Mouse (Mus musculus) midbrain, embryonic 14.5 days (tissue): ENCODE data around the gene Eed. TPM values are rescaled to one million over a fixed set of nuclear protein-coding genes. Genes with fewer than 3 reads are reported as not detected.
A peak's percentile ranks its signal among the peaks of the same experiment; 100 is the strongest.

Source experiments
- ATAC-seq: fragments of 200-750 bp; cut with Nextera tagmentation; 2 replicates; pipeline ENCODE4 v1.8.0; 2017; ENCODE audit warnings: moderate number of reproducible peaks, moderate library complexity; ENCODE audit not compliant: low FRiP score, low TSS enrichment
- DNase-seq: peaks from one replicate; pipeline ENCODE4 v3.0.0-alpha.2; 2015
- H3K27ac ChIP-seq: fragments of 300-500 bp; sonication (generic); replicated peaks from 2 replicates; pipeline ENCODE4 v1.5.1; 2014; ENCODE audit warnings: mild to moderate bottlenecking, low read depth, low read length, moderate library complexity
- H3K27me3 ChIP-seq: fragments of 300-500 bp; sonication (generic); 2 replicates; pipeline ENCODE4 v1.6.1; 2014; ENCODE audit warnings: low read length, control low read depth, mixed read lengths; ENCODE audit not compliant: control insufficient read depth, insufficient read depth
- H3K36me3 ChIP-seq: fragments of 300-500 bp; sonication (generic); 2 replicates; pipeline ENCODE4 v1.6.1; 2014; ENCODE audit warnings: low read length, control low read depth; ENCODE audit not compliant: control insufficient read depth, insufficient read depth
- H3K4me1 ChIP-seq: fragments of 300-500 bp; sonication (generic); 2 replicates; pipeline ENCODE4 v1.6.1; 2014; ENCODE audit warnings: mild to moderate bottlenecking, antibody characterized with exemption, low read length, control low read depth; ENCODE audit not compliant: control insufficient read depth, insufficient read depth
- H3K4me2 ChIP-seq: fragments of 300-500 bp; sonication (generic); 2 replicates; pipeline ENCODE4 v1.6.1; 2014; ENCODE audit warnings: mild to moderate bottlenecking, low read length, moderate library complexity
- H3K4me3 ChIP-seq: fragments of 300-500 bp; sonication (generic); replicated peaks from 2 replicates; pipeline ENCODE4 v1.5.1; 2014; ENCODE audit warnings: low read depth, low read length
- H3K9ac ChIP-seq: fragments of 300-500 bp; sonication (generic); replicated peaks from 2 replicates; pipeline ENCODE4 v1.6.1; 2014; ENCODE audit warnings: mild to moderate bottlenecking, low read length, moderate library complexity
- H3K9me3 ChIP-seq: fragments of 300-500 bp; sonication (generic); 2 replicates; pipeline ENCODE4 v1.6.1; 2016; ENCODE audit warnings: low read length, control low read depth, mixed read lengths; ENCODE audit not compliant: control insufficient read depth
- WGBS: fragments of 180-500 bp; shearing (Covaris S2); extraction: QIAGEN DNeasy Blood & Tissue Kit; methylation state at CpG from one replicate; pipeline ENCODE4 v1.1.7; 2014; 5-methylcytosine and 5-hydroxymethylcytosine counted together
- polyA plus RNA-seq: library from polyadenylated mRNA; unstranded; fragments of >200 nt; fragmentation: Nextera tagmentation; extraction: Ambion mirVana; gene quantifications from 2 replicates; pipeline ENCODE4 v1.2.1, GENCODE M21; 2014

Eed gene
- polyA plus RNA-seq, 1 experiment from 2014 or later, result 32.9 TPM

- DNase-seq (no peak), ATAC-seq (no peak)
- Histone ChIP-seq H3K27ac (no peak overlapping the region), H3K9me3 (no peaks in the 10 kb centered on the region), H3K4me3 (no peak overlapping the region), H3K4me2 (no peak overlapping the region), H3K9ac (no peak overlapping the region), H3K36me3 (peaks cover 58% of the 10 kb centered on the region), H3K4me1 (no peaks in the 10 kb centered on the region), H3K27me3 (no peaks in the 10 kb centered on the region)
- WGBS, result 93% methylated on average over 2 of the region's 2 CpGs
Observed at GRCm38 (mm10) chr7:89967235-89967634, 13.5 kb downstream of the Eed start.

GRCm38 (mm10) chr7:89966771-89967170 lies 14.0 kb downstream of the Eed start:
- 85% methylated on average over 1 of the region's 1 CpGs for WGBS
- no peaks in the 10 kb centered on the region for H3K9me3 ChIP-seq
- ATAC-seq (no peak), DNase-seq (no peak)
- H3K36me3 ChIP-seq, result peaks cover 61% of the 10 kb centered on the region
- no peak overlapping the region for H3K4me2 ChIP-seq
- H3K27me3 ChIP-seq, result no peaks in the 10 kb centered on the region
- no peak overlapping the region for H3K9ac ChIP-seq
- H3K4me1 ChIP-seq, result no peaks in the 10 kb centered on the region
- H3K27ac ChIP-seq, result no peak overlapping the region
- H3K4me3 ChIP-seq, result no peak overlapping the region

GRCm38 (mm10) chr7:89963135-89963534 lies 17.6 kb downstream of the Eed start:
- peaks cover 62% of the 10 kb centered on the region for H3K36me3 ChIP-seq
- ATAC-seq, result no peak

GRCm38 (mm10) chr7:89957300-89957699 lies 23.5 kb downstream of the Eed start:
- Histone ChIP-seq H3K4me2 (no peak overlapping the region), H3K9me3 (no peaks in the 10 kb centered on the region), H3K36me3 (peaks cover 46% of the 10 kb centered on the region), H3K4me3 (no peak overlapping the region), H3K4me1 (no peaks in the 10 kb centered on the region), H3K27ac (no peak overlapping the region), H3K27me3 (no peaks in the 10 kb centered on the region), H3K9ac (no peak overlapping the region)
- no peak for DNase-seq
- WGBS, result 50% methylated on average over 5 of the region's 5 CpGs
- no peak for ATAC-seq

More at GRCm38 (mm10) chr7:89963135-89963534, 17.6 kb downstream of the Eed start:
- Histone ChIP-seq H3K9me3 (no peaks in the 10 kb centered on the region), H3K4me1 (no peaks in the 10 kb centered on the region), H3K9ac (no peak overlapping the region), H3K4me3 (no peak overlapping the region), H3K4me2 (no peak overlapping the region), H3K27me3 (no peaks in the 10 kb centered on the region), H3K27ac (no peak overlapping the region)
- DNase-seq, result no peak

- DNase-seq (no peak), ATAC-seq (no peak)
- H3K4me3 ChIP-seq, result no peak overlapping the region
- H3K27ac ChIP-seq, result no peak overlapping the region
- no peak overlapping the region for H3K9ac ChIP-seq
- no peaks in the 10 kb centered on the region for H3K4me1 ChIP-seq
- H3K36me3 ChIP-seq, result peaks cover 28% of the 10 kb centered on the region
- 90% methylated on average over 5 of the region's 5 CpGs for WGBS
- no peaks in the 10 kb centered on the region for H3K9me3 ChIP-seq
- H3K4me2 ChIP-seq, result no peak overlapping the region
- H3K27me3 ChIP-seq, result no peaks in the 10 kb centered on the region
Observed at GRCm38 (mm10) chr7:89954261-89954660, 26.5 kb downstream of the Eed start.

- 80% methylated on average over 4 of the region's 4 CpGs for WGBS
- ATAC-seq (no peak), DNase-seq (no peak)
- Histone ChIP-seq H3K9me3 (no peaks in the 10 kb centered on the region), H3K27me3 (no peaks in the 10 kb centered on the region), H3K4me1 (no peaks in the 10 kb centered on the region), H3K27ac (no peak overlapping the region), H3K4me2 (no peak overlapping the region), H3K9ac (no peak overlapping the region), H3K36me3 (peaks cover 4% of the 10 kb centered on the region), H3K4me3 (no peak overlapping the region)
Observed at GRCm38 (mm10) chr7:89949403-89949802, 31.4 kb downstream of the Eed start.

- no peak for ATAC-seq
- whole genome bisulfite sequencing, result 94% methylated on average over 7 of the region's 7 CpGs
- DNase-seq, result no peak
Observed at GRCm38 (mm10) chr7:89948026-89948425, 32.8 kb downstream of the Eed start.

GRCm38 (mm10) chr7:89940571-89941463 lies 40.0 kb downstream of the Eed start, which contains the start of gene Hikeshi:
Gene Hikeshi (minus strand): TSS chr7:89941204.
- ATAC-seq (peak; percentile 99), DNase-seq (peak; percentile 99)
- Histone ChIP-seq H3K9ac (peak within 1 kb of the TSS; percentile 65), H3K27me3 (no peaks in the 10 kb centered on the region), H3K27ac (peak within 1 kb of the TSS; percentile 79), H3K36me3 (no peaks in the 10 kb centered on the region), H3K4me1 (peaks cover 9% of the 10 kb centered on the region; the same call in 1 of the 2 replicates), H3K4me3 (peak within 1 kb of the TSS; percentile 82), H3K4me2 (peak within 1 kb of the TSS; percentile 59), H3K9me3 (no peaks in the 10 kb centered on the region)
- under 1% methylated on average over 45 of the region's 45 CpGs for WGBS

More at GRCm38 (mm10) chr7:89948026-89948425, 32.8 kb downstream of the Eed start:
- Histone ChIP-seq H3K36me3 (no peaks in the 10 kb centered on the region), H3K9me3 (no peaks in the 10 kb centered on the region), H3K4me3 (no peak overlapping the region), H3K27me3 (no peaks in the 10 kb centered on the region), H3K4me1 (no peaks in the 10 kb centered on the region), H3K4me2 (no peak overlapping the region), H3K9ac (no peak overlapping the region), H3K27ac (no peak overlapping the region)
